8 mouse cellular contexts compared by ENCODE assay signal in the genomic region with DNA sequence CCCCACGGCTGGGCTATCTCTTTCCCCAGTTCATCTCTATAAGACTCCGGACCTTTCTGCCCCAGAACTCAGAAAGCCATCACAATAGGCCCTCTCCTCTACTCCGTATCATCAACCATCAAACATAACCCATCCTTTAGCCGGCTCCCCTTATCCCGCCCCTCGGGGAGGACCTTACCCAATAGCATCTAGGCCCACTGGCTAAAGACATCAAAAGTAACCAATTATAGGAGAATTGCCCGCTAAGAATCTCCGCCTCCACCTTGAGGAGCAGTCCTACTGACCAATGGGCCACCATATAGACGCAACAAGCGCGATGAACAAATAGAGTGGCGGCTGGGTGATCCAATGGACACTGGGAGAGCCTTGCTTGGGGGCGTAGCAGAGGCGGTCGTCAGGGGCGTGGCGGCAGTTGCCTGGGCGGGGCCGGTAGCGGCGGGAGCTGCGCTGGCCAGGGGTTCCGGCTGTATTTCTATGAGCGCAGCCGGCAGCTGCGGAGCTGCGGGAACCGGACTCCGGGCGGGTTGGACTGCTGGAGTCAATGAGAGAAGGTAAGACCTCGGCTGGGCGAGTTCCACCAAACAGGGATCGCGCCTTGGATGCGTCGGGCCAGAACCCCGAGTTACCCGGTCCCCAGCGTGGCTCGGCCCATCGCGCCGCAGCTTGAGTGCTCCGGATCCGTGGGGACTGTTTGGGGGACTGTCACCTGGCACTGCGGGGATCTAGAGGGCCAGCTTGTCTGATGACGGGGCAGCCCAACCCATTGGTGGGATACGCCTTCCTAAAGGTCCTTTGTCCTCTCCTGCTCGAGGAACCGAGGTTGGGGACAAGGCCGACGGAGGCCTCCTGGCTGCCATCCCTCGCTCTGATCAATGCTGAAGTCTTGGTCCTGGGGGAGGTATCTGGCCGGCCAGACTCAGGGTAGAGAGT. TPM values are rescaled to one million over a fixed set of nuclear protein-coding genes. Genes with fewer than 3 reads are reported as not detected.
A peak's percentile ranks its signal among the peaks of the same experiment; 100 is the strongest.
DNase-seq lines count a peak whose midpoint lies in the region; ATAC-seq and TF ChIP-seq lines count a peak whose summit lies in the region.

A gene (plus strand): TSS at position 411 of the 930 bp plus-strand sequence.

- H3K27ac ChIP-seq in embryonic facial prominence, embryonic 14.5 days (replicated peaks; ENCODE audit: low read depth, low read length), result peak within 1 kb of the TSS; percentile 79
- H3K27ac ChIP-seq in heart, adult 2 months, result peak within 1 kb of the TSS; percentile 92
- peak within 1 kb of the TSS; percentile 48; the same call in 1 of the 2 replicates for H3K27ac ChIP-seq in limb, embryonic 13.5 days
- H3K27ac ChIP-seq in midbrain, embryonic 16.5 days (ENCODE audit: low read length), result peak within 1 kb of the TSS; percentile 83

- peak; percentile 79 for TF ChIP-seq POLR2A in heart, adult 2 months (IDR thresholded peaks at IDR 0.05; ENCODE audit: insufficient read depth, low read depth, low read length)

- TF ChIP-seq CTCF in heart, adult 2 months (IDR thresholded peaks at IDR 0.05), result no peak

- DNase-seq in 3T3-L1 (ENCODE audit: low read depth, low spot score), result peak; percentile 99
- DNase-seq in adrenal gland, postnatal 4 days (ENCODE audit: low spot score in 2 of 2), result peak; percentile 100
- peak; percentile 99 for DNase-seq in embryonic facial prominence, embryonic 14.5 days (ENCODE audit: low spot score)
- DNase-seq in heart, adult 2 months, result peak; percentile 100
- peak; percentile 99 to 100 for DNase-seq in kidney, adult 8-10 months
- DNase-seq in spleen, postnatal 10 days (ENCODE audit: low spot score in 2 of 2), result peak; percentile 100

- H3K9ac ChIP-seq in embryonic facial prominence, embryonic 14.5 days (ENCODE audit: low read depth, low read length), result peak within 1 kb of the TSS; percentile 81
- H3K9ac ChIP-seq in heart, adult 2 months (ENCODE audit: low read depth, low read length), result peak within 1 kb of the TSS; percentile 77
- H3K9ac ChIP-seq in limb, embryonic 13.5 days, result peak within 1 kb of the TSS; percentile 90
- peak within 1 kb of the TSS; percentile 93 for H3K9ac ChIP-seq in midbrain, embryonic 16.5 days (ENCODE audit: low read depth, low read length)

- H3K4me1 ChIP-seq in embryonic facial prominence, embryonic 14.5 days (ENCODE audit: control insufficient read depth, insufficient read depth, low read length), result peaks cover 12% of the 10 kb centered on the region
- peaks cover 10% of the 10 kb centered on the region for H3K4me1 ChIP-seq in heart, adult 2 months (ENCODE audit: control insufficient read depth, insufficient read depth, low read length)
- H3K4me1 ChIP-seq in limb, embryonic 13.5 days, result peaks cover 34% of the 10 kb centered on the region
- H3K4me1 ChIP-seq in midbrain, embryonic 16.5 days (ENCODE audit: control insufficient read depth, insufficient read depth, low read length), result peaks cover 30% of the 10 kb centered on the region

- H3K4me2 ChIP-seq in embryonic facial prominence, embryonic 14.5 days (ENCODE audit: low read depth, low read length), result peak within 1 kb of the TSS; percentile 84
- peak within 1 kb of the TSS; percentile 91 for H3K4me2 ChIP-seq in limb, embryonic 13.5 days (replicated peaks)
- H3K4me2 ChIP-seq in midbrain, embryonic 16.5 days (ENCODE audit: low read length), result peak within 1 kb of the TSS; percentile 93

- 0 out of 2 replicates have a peak, but pooled peaks have one; percentile 15 for TF ChIP-seq EP300 in heart, adult 2 months (IDR thresholded peaks at IDR 0.05; ENCODE audit: insufficient read depth, low read depth, low read length)

- peak within 1 kb of the TSS; percentile 77 for H3K4me3 ChIP-seq in embryonic facial prominence, embryonic 14.5 days (ENCODE audit: low read depth, low read length)
- H3K4me3 ChIP-seq in heart, adult 2 months, result peak within 1 kb of the TSS; percentile 94
- H3K4me3 ChIP-seq in limb, embryonic 13.5 days, result peak within 1 kb of the TSS; percentile 81
- H3K4me3 ChIP-seq in midbrain, embryonic 16.5 days (ENCODE audit: low read depth, low read length), result peak within 1 kb of the TSS; percentile 70

- intact Hi-C loops in heart, adult 2 months (cut with DNase I), result loop anchor here (10.0 kb wide), 1 partner anchor 192 kb away; a partner anchor contains a TSS

- WGBS in embryonic facial prominence, embryonic 14.5 days, result under 1% methylated on average over 49 of the region's 54 CpGs
- WGBS in heart, adult 2 months, result 2% methylated on average over 54 of the region's 54 CpGs
- WGBS in limb, embryonic 13.5 days, result under 1% methylated on average over 54 of the region's 54 CpGs
- WGBS in midbrain, embryonic 16.5 days, result under 1% methylated on average over 54 of the region's 54 CpGs

- no peaks in the 10 kb centered on the region for H3K27me3 ChIP-seq in embryonic facial prominence, embryonic 14.5 days (replicated peaks; ENCODE audit: control insufficient read depth, insufficient read depth, low read length)
- no peaks in the 10 kb centered on the region for H3K27me3 ChIP-seq in heart, adult 2 months (ENCODE audit: control insufficient read depth, insufficient read depth, low read length)
- H3K27me3 ChIP-seq in limb, embryonic 13.5 days, result no peaks in the 10 kb centered on the region
- H3K27me3 ChIP-seq in midbrain, embryonic 16.5 days (ENCODE audit: control insufficient read depth, insufficient read depth, low read depth, low read length), result no peaks in the 10 kb centered on the region

- H3K9me3 ChIP-seq in embryonic facial prominence, embryonic 14.5 days (ENCODE audit: control insufficient read depth, low read length), result no peaks in the 10 kb centered on the region
- no peaks in the 10 kb centered on the region for H3K9me3 ChIP-seq in limb, embryonic 13.5 days
- H3K9me3 ChIP-seq in midbrain, embryonic 16.5 days (replicated peaks; ENCODE audit: control insufficient read depth, low read length, poor library complexity, severe bottlenecking), result no peaks in the 10 kb centered on the region

- no peaks in the 10 kb centered on the region for H3K36me3 ChIP-seq in embryonic facial prominence, embryonic 14.5 days (ENCODE audit: control insufficient read depth, insufficient read depth, low read length)
- peaks cover 2% of the 10 kb centered on the region for H3K36me3 ChIP-seq in heart, adult 2 months (ENCODE audit: control insufficient read depth, insufficient read depth, low read length)
- H3K36me3 ChIP-seq in limb, embryonic 13.5 days, result no peaks in the 10 kb centered on the region
- H3K36me3 ChIP-seq in midbrain, embryonic 16.5 days (ENCODE audit: control insufficient read depth, insufficient read depth, low read length), result no peaks in the 10 kb centered on the region

- peak; percentile 100 for ATAC-seq in embryonic facial prominence, embryonic 14.5 days (ENCODE audit: low read depth)
- ATAC-seq in limb, embryonic 13.5 days (ENCODE audit: low FRiP score, low read depth), result peak; percentile 100
- peak; percentile 100 for ATAC-seq in midbrain, embryonic 16.5 days

- H3K79me2 ChIP-seq in heart, adult 2 months (replicated peaks; ENCODE audit: control insufficient read depth, insufficient read depth, low read length), result no peaks in the 10 kb centered on the region

RNA-seq across cellular contexts. Expression of the gene that starts here (rescaled TPM):
- 100 to 1,000 TPM; 382 to 406 TPM for total RNA-seq in adrenal gland, postnatal 4 days (2021)
- 14.2 and 14.5 TPM in 2 replicates for polyA plus RNA-seq in embryonic facial prominence, embryonic 14.5 days (2014; fragmentation: Nextera tagmentation; extraction: Ambion mirVana)
- total RNA-seq in heart, adult 2 months (2021), result 10 to 100 TPM; 33.8 to 36.3 TPM
- polyA plus RNA-seq in heart, adult 2 months (2012; rRNA removed), result 8.4 and 15.8 TPM in 2 replicates
- 9.0 and 10.7 TPM in 2 replicates for polyA plus RNA-seq in limb, embryonic 13.5 days (2015; fragmentation: Nextera tagmentation; extraction: Ambion mirVana)
- polyA plus RNA-seq in midbrain, embryonic 16.5 days (2015; fragmentation: Nextera tagmentation; extraction: Ambion mirVana), result 18.7 and 19.3 TPM in 2 replicates

Comparison
In these comparisons a context has a peak if more than half of its experiments do, and no peak if none do; other contexts are left out.
1. Peak in every context shown above with its lines: DNase-seq, ATAC-seq, H3K4me3 ChIP-seq and H3K27ac ChIP-seq.
2. RNA of the gene that starts here (total RNA-seq): 382 to 406 TPM in adrenal gland, postnatal 4 days; 33.8 to 36.3 TPM in heart, adult 2 months; every median in the first group is over 10 times any median in the second.